In the genomic region with DNA sequence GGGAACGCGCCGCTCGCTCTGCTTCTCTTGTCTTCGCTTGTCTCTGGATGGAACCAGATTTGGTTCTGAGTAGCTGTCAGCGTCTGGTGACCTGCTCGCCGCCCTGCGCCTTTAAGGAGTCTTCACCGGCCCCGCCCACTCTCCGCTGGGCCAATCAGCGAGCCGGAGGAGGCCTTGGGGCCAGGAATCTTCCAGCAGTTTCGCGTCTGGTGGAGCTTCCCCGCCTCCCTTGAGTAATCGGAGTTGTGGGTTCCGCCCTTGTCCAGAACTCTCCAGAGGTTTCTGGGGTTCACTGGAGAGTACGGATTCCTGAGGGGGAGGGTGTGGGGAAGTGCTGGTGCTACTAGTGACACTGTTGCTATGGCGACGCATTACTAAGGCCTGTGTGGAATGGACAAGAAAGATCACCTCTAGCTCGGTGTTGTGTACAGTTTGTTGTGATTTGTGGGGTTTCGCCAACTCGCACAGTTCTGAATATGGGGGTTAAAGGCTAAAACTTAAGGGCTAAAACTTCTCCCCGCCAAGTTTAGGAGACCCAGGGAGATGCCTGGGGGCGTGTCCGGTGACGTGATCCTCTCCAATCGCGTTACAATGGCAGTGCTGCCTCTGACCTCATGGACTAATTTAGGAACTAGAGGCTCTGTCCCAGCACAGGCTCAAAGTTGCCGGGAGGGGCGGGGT, we compare ENCODE assay signal across 8 mouse cellular contexts. TPM values are rescaled to one million over a fixed set of nuclear protein-coding genes. Genes with fewer than 3 reads are reported as not detected.
DNase-seq lines count a peak whose midpoint lies in the region; ATAC-seq and TF ChIP-seq lines count a peak whose summit lies in the region.
"Not testable (repeated sequence)": the region's sequence is repeated elsewhere in the genome, so short reads cannot be mapped to it uniquely, and the experiment has no call there.

A gene (minus strand): TSS at position 88 of the 681 bp plus-strand sequence.
A gene (plus strand): TSS at position 635 of the 681 bp plus-strand sequence.

- not testable (repeated sequence) for H3K4me1 ChIP-seq in embryonic facial prominence, embryonic 10.5 days

- not testable (repeated sequence) for H3K9me3 ChIP-seq in embryonic facial prominence, embryonic 10.5 days

- not testable (repeated sequence) for TF ChIP-seq CTCF in left cerebral cortex, adult 2 months (IDR thresholded peaks at IDR 0.05)

- under 1% methylated on average over 33 of the region's 33 CpGs for WGBS in embryonic facial prominence, embryonic 10.5 days

- peaks cover 49% of the 10 kb centered on the region for H3K27me3 ChIP-seq in embryonic facial prominence, embryonic 10.5 days (replicated peaks; ENCODE audit: low read depth, poor library complexity, severe bottlenecking)

- peak within 1 kb of the TSS; percentile 60 for H3K4me3 ChIP-seq in embryonic facial prominence, embryonic 10.5 days
- peak within 1 kb of the TSS; percentile 52 for H3K4me3 ChIP-seq in left cerebral cortex, adult 2 months

- peak; percentile 94 for DNase-seq in adrenal gland, adult 2 months
- DNase-seq in embryonic facial prominence, embryonic 10.5 days (ENCODE audit: low spot score), result peak; percentile 81
- peak; percentile 73 to 82 for DNase-seq in gastrocnemius, postnatal 36 days
- DNase-seq in left cerebral cortex, adult 2 months (ENCODE audit: extremely low spot score in 1 of 2, low spot score in 2 of 2), result peak; percentile 73 to 74
- DNase-seq in lung, postnatal 25 days (ENCODE audit: low spot score), result peak; percentile 91
- peak; percentile 55 for DNase-seq in ovary, postnatal 10 days (ENCODE audit: low spot score)
- DNase-seq in thymus, postnatal 0 days (ENCODE audit: low spot score), result peak; percentile 60

- not testable (repeated sequence) for H3K36me3 ChIP-seq in embryonic facial prominence, embryonic 10.5 days (replicated peaks)

- peak within 1 kb of the TSS; percentile 70 for H3K27ac ChIP-seq in embryonic facial prominence, embryonic 10.5 days (replicated peaks)
- H3K27ac ChIP-seq in left cerebral cortex, adult 2 months, result peak within 1 kb of the TSS; percentile 29; the same call in 1 of the 2 replicates

- intact Hi-C loops in gastrocnemius, postnatal 36 days (cut with DNase I); left cerebral cortex, adult 2 months (cut with DNase I): not testable (repeated sequence)

- ATAC-seq in inflammation-experienced regulatory T-cells, adult 6 months, result peak; percentile 96

RNA-seq across cellular contexts. Expression of the first gene that starts in this region (rescaled TPM):
- total RNA-seq in adrenal gland, adult 2 months (2021), result 100 to 1,000 TPM in 1 of 2 experiments, 10 to 100 TPM in 1; 16.3 to 253 TPM
- polyA plus RNA-seq in adrenal gland, adult 2 months (2012; rRNA removed), result 37.1 and 55.2 TPM in 2 replicates
- 1.3 and 1.9 TPM in 2 replicates for polyA plus RNA-seq in embryonic facial prominence, embryonic 10.5 days (2016; fragmentation: Nextera tagmentation; extraction: Ambion mirVana)
- 10 to 100 TPM in 1 of 2 experiments, 1 to 10 TPM in 1; 8.8 to 10.1 TPM for total RNA-seq in gastrocnemius, postnatal 36 days (2021)
- 1 to 10 TPM in 2 of 3 experiments, under 1 TPM in 1; 0.74 to 2.3 (median 1.1) TPM for polyA plus RNA-seq in inflammation-experienced regulatory T-cells, adult 6 months (2017; shearing (Covaris generic))
- 10 to 100 TPM; 14.5 to 17.2 TPM for total RNA-seq in left cerebral cortex, adult 2 months (2021)
- 6.8 and 7.6 TPM in 2 replicates for polyA plus RNA-seq in thymus, postnatal 0 days (2015; fragmentation: Nextera tagmentation; extraction: Ambion mirVana)

RNA-seq across cellular contexts. Expression of the second gene that starts in this region (rescaled TPM):
- under 1 TPM; 0.28 to 0.29 TPM for total RNA-seq in adrenal gland, adult 2 months (2021)
- polyA plus RNA-seq in adrenal gland, adult 2 months (2012; rRNA removed), result 0.11 and 0.17 TPM in 2 replicates
- polyA plus RNA-seq in embryonic facial prominence, embryonic 10.5 days (2016; fragmentation: Nextera tagmentation; extraction: Ambion mirVana), result 1.1 TPM in 2 replicates
- 10 to 100 TPM; 18.6 to 23.2 TPM for total RNA-seq in gastrocnemius, postnatal 36 days (2021)
- polyA plus RNA-seq in inflammation-experienced regulatory T-cells, adult 6 months (2017; shearing (Covaris generic)), result not detected
- under 1 TPM; 0.34 to 0.42 TPM for total RNA-seq in left cerebral cortex, adult 2 months (2021)
- polyA plus RNA-seq in thymus, postnatal 0 days (2015; fragmentation: Nextera tagmentation; extraction: Ambion mirVana), result 0.09 and 0.27 TPM in 2 replicates

Comparison
In these comparisons a context has a peak if more than half of its experiments do, and no peak if none do; other contexts are left out.
1. Peak in every context shown above with its lines: DNase-seq, ATAC-seq, H3K4me3 ChIP-seq and H3K27ac ChIP-seq.
2. RNA of the second gene that starts in this region (total RNA-seq): 18.6 to 23.2 TPM in gastrocnemius, postnatal 36 days; 0.34 to 0.42 TPM in left cerebral cortex, adult 2 months and 0.28 to 0.29 TPM in adrenal gland, adult 2 months; every median in the first group is over 10 times any median in the second.